Mouse (Mus musculus): ENCODE results near the gene Slc12a8. TPM values are rescaled to one million over a fixed set of nuclear protein-coding genes. Genes with fewer than 3 reads are reported as not detected.

The Slc12a8 gene
- polyA plus RNA-seq, 1 experiment: 5.9 TPM

- no peak overlapping the region for H3K27ac ChIP-seq (ENCODE audit: insufficient read depth, low read length)
- H3K9ac ChIP-seq (ENCODE audit: low read depth, poor library complexity, severe bottlenecking): no peak overlapping the region
- H3K27me3 ChIP-seq (ENCODE audit: control insufficient read depth, insufficient read depth, low read length, poor library complexity, severe bottlenecking): no peaks in the 10 kb centered on the region
- TF ChIP-seq CTCF (IDR thresholded peaks at IDR 0.05; ENCODE audit: low read depth, low read length) (no peak), EP300 (IDR thresholded peaks at IDR 0.05; ENCODE audit: insufficient read depth, low read depth, low read length) (no peak)
- no peaks in the 10 kb centered on the region for H3K4me1 ChIP-seq (ENCODE audit: control insufficient read depth, insufficient read depth, low read length)
- no peaks in the 10 kb centered on the region for H3K9me3 ChIP-seq (replicated peaks; ENCODE audit: control insufficient read depth, insufficient read depth, low read length, poor library complexity, severe bottlenecking)
- no peaks in the 10 kb centered on the region for H3K36me3 ChIP-seq (ENCODE audit: control insufficient read depth, insufficient read depth, low read length, poor library complexity, severe bottlenecking)
- H3K4me3 ChIP-seq (ENCODE audit: low read depth, low read length): no peak overlapping the region
Measured at GRCm38 (mm10) chr16:33655443-33655842, 138.3 kb downstream of the Slc12a8 start.

GRCm38 (mm10) chr16:33657191-33657590, 140.1 kb downstream of the Slc12a8 start:
- H3K27ac ChIP-seq (ENCODE audit: insufficient read depth, low read length): no peak overlapping the region
- no peak for TF ChIP-seq EP300 (IDR thresholded peaks at IDR 0.05; ENCODE audit: insufficient read depth, low read depth, low read length)
- TF ChIP-seq CTCF (IDR thresholded peaks at IDR 0.05; ENCODE audit: low read depth, low read length): no peak
- TF ChIP-seq POLR2A (IDR thresholded peaks at IDR 0.05; ENCODE audit: insufficient read depth, low read length): no peak
- H3K9me3 ChIP-seq (replicated peaks; ENCODE audit: control insufficient read depth, insufficient read depth, low read length, poor library complexity, severe bottlenecking): no peaks in the 10 kb centered on the region
- no peaks in the 10 kb centered on the region for H3K27me3 ChIP-seq (ENCODE audit: control insufficient read depth, insufficient read depth, low read length, poor library complexity, severe bottlenecking)
- H3K36me3 ChIP-seq (ENCODE audit: control insufficient read depth, insufficient read depth, low read length, poor library complexity, severe bottlenecking): no peaks in the 10 kb centered on the region
- H3K4me1 ChIP-seq (ENCODE audit: control insufficient read depth, insufficient read depth, low read length): no peaks in the 10 kb centered on the region
- H3K4me3 ChIP-seq (ENCODE audit: low read depth, low read length): no peak overlapping the region
- no peak overlapping the region for H3K9ac ChIP-seq (ENCODE audit: low read depth, poor library complexity, severe bottlenecking)

GRCm38 (mm10) chr16:33658121-33658520, 141.0 kb downstream of the Slc12a8 start:
- Histone ChIP-seq H3K27ac (ENCODE audit: insufficient read depth, low read length) (no peak overlapping the region), H3K36me3 (ENCODE audit: control insufficient read depth, insufficient read depth, low read length, poor library complexity, severe bottlenecking) (no peaks in the 10 kb centered on the region), H3K4me3 (ENCODE audit: low read depth, low read length) (no peak overlapping the region), H3K9me3 (replicated peaks; ENCODE audit: control insufficient read depth, insufficient read depth, low read length, poor library complexity, severe bottlenecking) (no peaks in the 10 kb centered on the region), H3K9ac (ENCODE audit: low read depth, poor library complexity, severe bottlenecking) (no peak overlapping the region), H3K27me3 (ENCODE audit: control insufficient read depth, insufficient read depth, low read length, poor library complexity, severe bottlenecking) (no peaks in the 10 kb centered on the region), H3K4me1 (ENCODE audit: control insufficient read depth, insufficient read depth, low read length) (no peaks in the 10 kb centered on the region)
- no peak for TF ChIP-seq EP300 (IDR thresholded peaks at IDR 0.05; ENCODE audit: insufficient read depth, low read depth, low read length)

GRCm38 (mm10) chr16:33659521-33659920, 142.4 kb downstream of the Slc12a8 start:
- Histone ChIP-seq H3K27ac (ENCODE audit: insufficient read depth, low read length) (no peak overlapping the region), H3K36me3 (ENCODE audit: control insufficient read depth, insufficient read depth, low read length, poor library complexity, severe bottlenecking) (no peaks in the 10 kb centered on the region), H3K9me3 (replicated peaks; ENCODE audit: control insufficient read depth, insufficient read depth, low read length, poor library complexity, severe bottlenecking) (no peaks in the 10 kb centered on the region), H3K27me3 (ENCODE audit: control insufficient read depth, insufficient read depth, low read length, poor library complexity, severe bottlenecking) (no peaks in the 10 kb centered on the region), H3K9ac (ENCODE audit: low read depth, poor library complexity, severe bottlenecking) (no peak overlapping the region), H3K4me3 (ENCODE audit: low read depth, low read length) (no peak overlapping the region), H3K4me1 (ENCODE audit: control insufficient read depth, insufficient read depth, low read length) (no peaks in the 10 kb centered on the region)
- TF ChIP-seq POLR2A (IDR thresholded peaks at IDR 0.05; ENCODE audit: insufficient read depth, low read length): no peak
- no peak for TF ChIP-seq CTCF (IDR thresholded peaks at IDR 0.05; ENCODE audit: low read depth, low read length)
- TF ChIP-seq EP300 (IDR thresholded peaks at IDR 0.05; ENCODE audit: insufficient read depth, low read depth, low read length): no peak

- H3K4me1 ChIP-seq (ENCODE audit: control insufficient read depth, insufficient read depth, low read length): no peaks in the 10 kb centered on the region
- TF ChIP-seq CTCF (IDR thresholded peaks at IDR 0.05; ENCODE audit: low read depth, low read length) (no peak), EP300 (IDR thresholded peaks at IDR 0.05; ENCODE audit: insufficient read depth, low read depth, low read length) (no peak), POLR2A (IDR thresholded peaks at IDR 0.05; ENCODE audit: insufficient read depth, low read length) (no peak)
Measured at GRCm38 (mm10) chr16:33660125-33660524, 143.0 kb downstream of the Slc12a8 start.

GRCm38 (mm10) chr16:33662841-33663240, 145.7 kb downstream of the Slc12a8 start:
- Histone ChIP-seq H3K9me3 (replicated peaks; ENCODE audit: control insufficient read depth, insufficient read depth, low read length, poor library complexity, severe bottlenecking) (no peaks in the 10 kb centered on the region), H3K4me3 (ENCODE audit: low read depth, low read length) (no peak overlapping the region), H3K27me3 (ENCODE audit: control insufficient read depth, insufficient read depth, low read length, poor library complexity, severe bottlenecking) (no peaks in the 10 kb centered on the region), H3K9ac (ENCODE audit: low read depth, poor library complexity, severe bottlenecking) (no peak overlapping the region), H3K27ac (ENCODE audit: insufficient read depth, low read length) (no peak overlapping the region), H3K4me1 (ENCODE audit: control insufficient read depth, insufficient read depth, low read length) (no peaks in the 10 kb centered on the region), H3K36me3 (ENCODE audit: control insufficient read depth, insufficient read depth, low read length, poor library complexity, severe bottlenecking) (no peaks in the 10 kb centered on the region)
- TF ChIP-seq CTCF (IDR thresholded peaks at IDR 0.05; ENCODE audit: low read depth, low read length) (no peak), POLR2A (IDR thresholded peaks at IDR 0.05; ENCODE audit: insufficient read depth, low read length) (no peak), EP300 (IDR thresholded peaks at IDR 0.05; ENCODE audit: insufficient read depth, low read depth, low read length) (no peak)

More at GRCm38 (mm10) chr16:33660125-33660524, 143.0 kb downstream of the Slc12a8 start:
- H3K9me3 ChIP-seq (replicated peaks; ENCODE audit: control insufficient read depth, insufficient read depth, low read length, poor library complexity, severe bottlenecking): no peaks in the 10 kb centered on the region
- no peak overlapping the region for H3K4me3 ChIP-seq (ENCODE audit: low read depth, low read length)
- H3K9ac ChIP-seq (ENCODE audit: low read depth, poor library complexity, severe bottlenecking): no peak overlapping the region
- H3K36me3 ChIP-seq (ENCODE audit: control insufficient read depth, insufficient read depth, low read length, poor library complexity, severe bottlenecking): no peaks in the 10 kb centered on the region
- no peaks in the 10 kb centered on the region for H3K27me3 ChIP-seq (ENCODE audit: control insufficient read depth, insufficient read depth, low read length, poor library complexity, severe bottlenecking)
- no peak overlapping the region for H3K27ac ChIP-seq (ENCODE audit: insufficient read depth, low read length)

Data from ES-Bruce4 (cell line).